Mouse (Mus musculus) lung, adult 2 months (tissue): ENCODE measurements around the gene Spon1.

ENCODE experiments used
- CTCF ChIP-seq: fragments of 200-500 bp; IDR thresholded peaks from 2 replicates; pipeline ENCODE4 v1.5.1; 2011; ENCODE audit warnings: mild to moderate bottlenecking, low read length, control low read depth; ENCODE audit not compliant: insufficient read depth
- POLR2A ChIP-seq: fragments of 200-500 bp; IDR thresholded peaks from 2 replicates; pipeline ENCODE4 v1.6.1; 2011; ENCODE audit warnings: low read depth, mild to moderate bottlenecking, control low read depth, low read length, borderline replicate concordance; ENCODE audit errors: extremely low read depth

DNA sequence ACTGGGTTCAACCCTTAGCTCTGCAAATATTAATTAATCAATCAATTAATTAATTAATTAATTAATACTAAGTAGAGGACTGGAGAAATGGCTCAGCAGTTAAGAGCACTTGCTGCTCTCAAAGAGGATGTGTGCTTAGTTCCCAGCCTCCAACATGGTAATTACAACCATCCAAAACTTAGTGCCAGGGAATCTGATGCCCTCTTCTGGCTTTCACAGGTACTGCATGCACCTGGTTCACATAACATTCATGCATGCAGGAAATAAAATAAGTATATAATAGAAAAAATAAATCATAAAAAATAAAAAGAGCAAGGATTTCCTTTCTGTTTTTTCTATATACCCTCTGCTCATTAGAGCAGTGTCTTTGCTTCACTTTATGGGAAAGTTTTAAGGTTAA is 132.6 kb downstream of the Spon1 start:
- TF ChIP-seq CTCF (no peak), POLR2A (no peak)
